Mouse (Mus musculus) CH12.LX (cell line): Measurements from ENCODE around the gene Cand1. TPM values are rescaled to one million over a fixed set of nuclear protein-coding genes. Genes with fewer than 3 reads are reported as not detected.

Experiments used
- DNase-seq: peaks from one replicate; pipeline ENCODE4 v3.0.0-alpha.2; 2013; ENCODE audit errors: extremely low read depth
- H3K27ac ChIP-seq: 2 replicates; pipeline ENCODE4 v1.5.1; 2012; ENCODE audit warnings: low read depth, mild to moderate bottlenecking, control low read depth, moderate library complexity; ENCODE audit not compliant: insufficient read depth
- H3K27me3 ChIP-seq: replicated peaks from 2 replicates; pipeline ENCODE3; 2012; ENCODE audit warnings: inconsistent platforms
- H3K36me3 ChIP-seq, 2 experiments: replicated peaks in 1 of 2; 2 replicates each; pipeline versions ENCODE3 to v1.6.1; 2012; ENCODE audit warnings: inconsistent platforms in 1 of 2, low read length in 1 of 2, mild to moderate bottlenecking in 1 of 2, mixed read lengths in 1 of 2, moderate library complexity in 1 of 2; ENCODE audit not compliant: control insufficient read depth in 1 of 2, insufficient read depth in 1 of 2
- H3K4me1 ChIP-seq, 2 experiments: 2 replicates each; pipeline ENCODE4 v1.6.1; 2012; ENCODE audit warnings: inconsistent platforms in 1 of 2, moderate library complexity in 1 of 2; ENCODE audit not compliant: insufficient read depth in 2 of 2, control insufficient read depth in 1 of 2
- H3K4me2 ChIP-seq: 2 replicates; pipeline ENCODE4 v1.6.1; 2012; ENCODE audit warnings: low read depth, mild to moderate bottlenecking, control low read depth; ENCODE audit not compliant: poor library complexity, insufficient read depth, severe bottlenecking
- H3K4me3 ChIP-seq, 3 experiments: fragments of 150-350 bp in 1 of 3; sonication (generic) in 1 of 3; replicated peaks in 1 of 3; 2 replicates each; pipeline versions ENCODE3 to v1.5.1; 2011 to 2012; ENCODE audit warnings: low read depth in 2 of 3, low read length in 2 of 3, mild to moderate bottlenecking in 2 of 3, moderate library complexity in 2 of 3, control low read depth in 1 of 3, improper control_type of control experiment in 1 of 3, inconsistent platforms in 1 of 3, mixed read lengths in 1 of 3; ENCODE audit not compliant: poor library complexity in 1 of 3
- H3K79me2 ChIP-seq: replicated peaks from 2 replicates; pipeline ENCODE4 v1.6.1; 2012; ENCODE audit warnings: mild to moderate bottlenecking, moderate library complexity; ENCODE audit not compliant: control insufficient read depth, poor library complexity, insufficient read depth, severe bottlenecking; ENCODE audit errors: extremely low read depth
- H3K9ac ChIP-seq: 2 replicates; pipeline ENCODE4 v1.6.1; 2012; ENCODE audit warnings: low read depth, mild to moderate bottlenecking, control low read depth, moderate library complexity; ENCODE audit not compliant: insufficient read depth
- H3K9me3 ChIP-seq: replicated peaks from 2 replicates; pipeline ENCODE3; 2012; ENCODE audit warnings: low read length, inconsistent platforms, mixed read lengths
- BHLHE40 ChIP-seq: IDR thresholded peaks from 2 replicates; pipeline ENCODE4 v1.6.1; 2011; ENCODE audit warnings: mild to moderate bottlenecking, low read depth, low read length, improper control_type of control experiment
- CHD2 ChIP-seq: IDR thresholded peaks from 2 replicates; pipeline ENCODE4 v1.6.1; 2011; ENCODE audit warnings: low read length, improper control_type of control experiment
- CTCF ChIP-seq, 2 experiments: IDR thresholded peaks in 1 of 2; conservative IDR thresholded peaks in 1 of 2; 2 replicates each; pipeline ENCODE4 v1.5.1; 2011 to 2012; ENCODE audit warnings: low read depth in 2 of 2, low read length in 2 of 2, improper control_type of control experiment in 1 of 2, inconsistent platforms in 1 of 2, mild to moderate bottlenecking in 1 of 2, moderate library complexity in 1 of 2
- E2F4 ChIP-seq: IDR thresholded peaks from 2 replicates; pipeline ENCODE4 v1.6.1; 2011; ENCODE audit warnings: low read depth, low read length, improper control_type of control experiment; ENCODE audit not compliant: insufficient replicate concordance
- GABPA ChIP-seq: IDR thresholded peaks from 2 replicates; pipeline ENCODE4 v1.6.1; 2012; ENCODE audit warnings: low read depth, low read length, improper control_type of control experiment, inconsistent platforms; ENCODE audit not compliant: insufficient replicate concordance
- MAFK ChIP-seq: IDR thresholded peaks from 2 replicates; pipeline ENCODE4 v1.6.1; 2011; ENCODE audit warnings: low read length, improper control_type of control experiment; ENCODE audit not compliant: insufficient replicate concordance
- MAX ChIP-seq: IDR thresholded peaks from 2 replicates; pipeline ENCODE4 v1.6.1; 2011; ENCODE audit warnings: low read length, improper control_type of control experiment
- MYC ChIP-seq: IDR thresholded peaks from 2 replicates; pipeline ENCODE4 v1.6.1; 2011; ENCODE audit warnings: low read depth, mild to moderate bottlenecking, improper control_type of control experiment, low read length
- NRF1 ChIP-seq: IDR thresholded peaks from 2 replicates; pipeline ENCODE4 v1.6.1; 2014; ENCODE audit warnings: low read depth, mild to moderate bottlenecking, inconsistent platforms, low read length, improper control_type of control experiment, moderate library complexity
- PAX5 ChIP-seq: IDR thresholded peaks from 2 replicates; pipeline ENCODE4 v1.6.1; 2012; ENCODE audit warnings: low read length, inconsistent platforms, mixed read lengths
- RCOR1 ChIP-seq: conservative IDR thresholded peaks from 2 replicates; pipeline ENCODE4 v1.6.1; 2012; ENCODE audit warnings: low read depth, mild to moderate bottlenecking, inconsistent platforms, low read length, improper control_type of control experiment
- SIN3A ChIP-seq: IDR thresholded peaks from 2 replicates; pipeline ENCODE4 v1.6.1; 2012; ENCODE audit warnings: low read length, improper control_type of control experiment, inconsistent platforms
- UBTF ChIP-seq: IDR thresholded peaks from 2 replicates; pipeline ENCODE4 v1.6.1; 2012; ENCODE audit warnings: low read depth, mild to moderate bottlenecking, inconsistent platforms, low read length, improper control_type of control experiment, moderate library complexity
- USF1 ChIP-seq: IDR thresholded peaks from 2 replicates; pipeline ENCODE4 v1.6.1; 2014; ENCODE audit warnings: low read depth, mild to moderate bottlenecking, inconsistent platforms, low read length, improper control_type of control experiment
- USF2 ChIP-seq: conservative IDR thresholded peaks from 2 replicates; pipeline ENCODE4 v1.6.1; 2011; ENCODE audit warnings: low read depth, low read length, improper control_type of control experiment
- ZC3H11A ChIP-seq: IDR thresholded peaks from 2 replicates; pipeline ENCODE4 v1.6.1; 2012; ENCODE audit warnings: low read depth, mild to moderate bottlenecking, inconsistent platforms, low read length, improper control_type of control experiment
- ZNF384 ChIP-seq: IDR thresholded peaks from 2 replicates; pipeline ENCODE4 v1.6.1; 2012; ENCODE audit warnings: low read depth, low read length, improper control_type of control experiment, inconsistent platforms
- dilution Hi-C: fragments of 300-500 bp; cut with MboI; formaldehyde crosslinking; loops from 2 replicates; pipeline ENCODE4 v1.14.3; 2020; ENCODE audit warnings: low sequenced_read_pairs; ENCODE audit not compliant: extremely low pct_unique_long_range_greater_than_20kb, extremely low pct_ligation_motif_present
- in situ Hi-C: fragments of 300-500 bp; cut with MboI; formaldehyde crosslinking; loops from 3 replicates; pipeline ENCODE4 v1.14.3; 2019; ENCODE audit warnings: low sequenced_read_pairs, low pct_ligation_motif_present, low pct_unique_long_range_greater_than_20kb, mixed read lengths
- polyA plus RNA-seq: library from polyadenylated mRNA; unstranded; fragments of >175 nt; gene quantifications from 2 replicates; pipeline ENCODE4 v1.2.1, GENCODE M21; 2012; ENCODE audit warnings: low read depth; ENCODE audit not compliant: insufficient read length
- total RNA-seq, 2 experiments: library from RNA; depleted of rRNA; stranded (reverse); fragments of 300-350 nt in 1 of 2; fragments of >200 nt in 1 of 2; gene quantifications; 2 replicates each; pipeline ENCODE4 v1.2.3; 2012 to 2014

The Cand1 gene
- total and polyA plus RNA-seq, 3 experiments, result 71.2 to 126 (median 97.5) TPM

- dilution Hi-C loops (no loop called here), in situ Hi-C loops (no loop called here)
- Histone ChIP-seq H3K9ac (no peak overlapping the region), H3K36me3 (no peaks in the 10 kb centered on the region), H3K27ac (no peak overlapping the region), H3K9me3 (peaks cover 5% of the 10 kb centered on the region), H3K79me2 (no peaks in the 10 kb centered on the region), H3K4me1 (peaks cover 0 to 3% of the 10 kb centered on the region in 2 experiments; a peak in 1 of 4 replicates), H3K4me2 (no peak overlapping the region), H3K27me3 (no peaks in the 10 kb centered on the region), H3K4me3 (no peak overlapping the region)
- DNase-seq, result no peak
- no peak for TF ChIP-seq NRF1
Observed at GRCm38 (mm10) chr10:119160161-119160560, 79.7 kb downstream of the Cand1 start.

DNA sequence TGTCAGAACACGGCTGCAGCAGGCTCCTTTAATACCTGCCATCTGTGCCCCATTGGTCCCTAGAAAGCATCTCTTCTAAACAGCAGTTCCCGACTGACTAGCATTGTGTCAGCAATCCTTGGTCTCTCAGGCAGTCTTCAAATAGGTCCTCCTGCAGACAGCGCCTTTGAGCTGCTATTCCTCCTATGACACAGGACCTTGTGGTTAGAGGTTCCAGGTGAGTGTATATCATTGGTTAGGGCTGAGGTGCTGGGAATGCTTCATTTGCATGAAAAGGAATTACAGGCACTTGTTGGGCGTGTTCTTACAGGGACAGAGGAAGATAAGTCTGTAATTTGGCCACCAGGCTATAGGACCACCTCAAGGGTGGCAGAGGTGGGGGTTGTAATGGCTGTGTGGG lies 90.6 kb downstream of the Cand1 start:
- H3K9ac ChIP-seq, result no peak overlapping the region
- H3K9me3 ChIP-seq, result no peaks in the 10 kb centered on the region
- peaks cover 0 to 6% of the 10 kb centered on the region in 2 experiments; a peak in 2 of 4 replicates for H3K4me1 ChIP-seq
- no peak for TF ChIP-seq GABPA
- no peak for TF ChIP-seq ZC3H11A
- TF ChIP-seq BHLHE40, result no peak
- TF ChIP-seq CTCF (conservative IDR thresholded peaks at IDR 0.05 in 1 of 2, IDR thresholded peaks at IDR 0.05 in 1 of 2; ENCODE audit: low read depth in 2 of 2, low read length in 2 of 2), result no peak
- no peak for TF ChIP-seq ZNF384
- TF ChIP-seq UBTF, result no peak
- TF ChIP-seq RCOR1, result no peak
- no peak for TF ChIP-seq USF1
- no peak for TF ChIP-seq MAFK
- no peak for TF ChIP-seq PAX5
- TF ChIP-seq MAX, result no peak
- TF ChIP-seq NRF1, result no peak
- TF ChIP-seq E2F4, result no peak
- no peak for TF ChIP-seq CHD2
- TF ChIP-seq USF2, result no peak
- no peak for TF ChIP-seq SIN3A
- no peak for TF ChIP-seq MYC
- no peaks in the 10 kb centered on the region for H3K27me3 ChIP-seq
- no peak overlapping the region for H3K27ac ChIP-seq
- dilution Hi-C loops (no loop called here), in situ Hi-C loops (no loop called here)
- H3K4me3 ChIP-seq, result no peak overlapping the region
- no peaks in the 10 kb centered on the region for H3K36me3 ChIP-seq
- H3K4me2 ChIP-seq, result no peak overlapping the region
- DNase-seq, result no peak
- no peaks in the 10 kb centered on the region for H3K79me2 ChIP-seq

Other genes with a start within 250 kb of the Cand1 start
- gene Grip1, start 213.8 kb upstream of the Cand1 start, total RNA-seq (2012; rRNA removed), result 0.04 and 0.13 TPM in 2 replicates
- 0.09 and 0.12 TPM in 2 replicates for gene Grip1, start 213.8 kb upstream of the Cand1 start, total RNA-seq (2014; rRNA removed)
- 0.18 and 0.33 TPM in 2 replicates for gene Grip1, start 213.8 kb upstream of the Cand1 start, polyA plus RNA-seq